Mouse (Mus musculus) spleen, adult 2 months (tissue): ENCODE measurements around the gene Gpc5. TPM values are rescaled to one million over a fixed set of nuclear protein-coding genes. Genes with fewer than 3 reads are reported as not detected.

ENCODE experiments used
- DNase-seq, 2 experiments: peaks; one replicate each; pipeline versions ENCODE4 v3.0.0 to v3.0.0-alpha.2; 2012 to 2021; ENCODE audit warnings: low spot score in 2 of 2, low read depth in 1 of 2
- H3K27ac ChIP-seq: fragments of 200-500 bp; 2 replicates; pipeline ENCODE4 v1.5.1; 2012; ENCODE audit warnings: low read length, inconsistent platforms; ENCODE audit not compliant: insufficient read depth
- H3K27me3 ChIP-seq: fragments of 200-500 bp; 2 replicates; pipeline ENCODE4 v1.6.1; 2012; ENCODE audit warnings: mild to moderate bottlenecking, moderate library complexity, low read length, inconsistent platforms; ENCODE audit not compliant: control insufficient read depth, insufficient read depth
- H3K36me3 ChIP-seq: fragments of 200-500 bp; 2 replicates; pipeline ENCODE4 v1.6.1; 2012; ENCODE audit warnings: mild to moderate bottlenecking, low read length, inconsistent platforms; ENCODE audit not compliant: control insufficient read depth, insufficient read depth
- H3K4me1 ChIP-seq: fragments of 200-500 bp; 2 replicates; pipeline ENCODE4 v1.6.1; 2011; ENCODE audit warnings: inconsistent platforms; ENCODE audit not compliant: control insufficient read depth, insufficient read depth, insufficient read length
- H3K4me3 ChIP-seq: fragments of 200-500 bp; 2 replicates; pipeline ENCODE4 v1.5.1; 2011; ENCODE audit warnings: mild to moderate bottlenecking, inconsistent platforms; ENCODE audit not compliant: insufficient read depth, insufficient read length; ENCODE audit errors: extremely low read depth
- CTCF ChIP-seq: fragments of 200-500 bp; IDR thresholded peaks from 2 replicates; pipeline ENCODE4 v1.5.1; 2011; ENCODE audit warnings: mild to moderate bottlenecking, inconsistent platforms; ENCODE audit not compliant: insufficient read depth, insufficient read length, insufficient replicate concordance; ENCODE audit errors: extremely low read depth
- POLR2A ChIP-seq: fragments of 200-500 bp; IDR thresholded peaks from 2 replicates; pipeline ENCODE4 v1.6.1; 2011; ENCODE audit warnings: low read depth, low read length, inconsistent platforms
- WGBS: fragments of 180-500 bp; shearing (Covaris S2); methylation state at CpG from one replicate; pipeline ENCODE4 v1.1.7; 2018; 5-methylcytosine and 5-hydroxymethylcytosine counted together
- polyA plus RNA-seq: library from polyadenylated mRNA; depleted of rRNA; stranded (reverse); fragments of >200 nt; gene quantifications from 2 replicates; pipeline ENCODE4 v1.2.3, GENCODE M21; 2012

Gpc5 gene
- polyA plus RNA-seq, 1 experiment, result not detected

- DNase-seq, result no peak
- H3K36me3 ChIP-seq, result no peaks in the 10 kb centered on the region
- H3K27ac ChIP-seq, result no peak overlapping the region
- no peak for TF ChIP-seq CTCF
- no peak for TF ChIP-seq POLR2A
- H3K27me3 ChIP-seq, result no peaks in the 10 kb centered on the region
- 58% methylated on average over 5 of the region's 5 CpGs for WGBS
- no peak overlapping the region for H3K4me3 ChIP-seq
- no peaks in the 10 kb centered on the region for H3K4me1 ChIP-seq
Measured at GRCm38 (mm10) chr14:116209045-116209444, 1117.0 kb downstream of the Gpc5 start.

- no peak overlapping the region for H3K4me3 ChIP-seq
- no peaks in the 10 kb centered on the region for H3K27me3 ChIP-seq
- H3K36me3 ChIP-seq, result no peaks in the 10 kb centered on the region
- DNase-seq, result peak in 1 of 2 experiments; percentile 9
- H3K27ac ChIP-seq, result no peak overlapping the region
- 61% methylated on average over 6 of the region's 6 CpGs for WGBS
- no peaks in the 10 kb centered on the region for H3K4me1 ChIP-seq
- TF ChIP-seq CTCF (no peak), POLR2A (no peak)
Measured at GRCm38 (mm10) chr14:116210304-116210703, 1118.3 kb downstream of the Gpc5 start.

GRCm38 (mm10) chr14:116212029-116212428 lies 1120.0 kb downstream of the Gpc5 start:
- no peaks in the 10 kb centered on the region for H3K4me1 ChIP-seq
- no peak overlapping the region for H3K27ac ChIP-seq
- no peak overlapping the region for H3K4me3 ChIP-seq
- no peaks in the 10 kb centered on the region for H3K36me3 ChIP-seq
- no peak for DNase-seq
- no peak for TF ChIP-seq CTCF
- no peak for TF ChIP-seq POLR2A
- H3K27me3 ChIP-seq, result no peaks in the 10 kb centered on the region

- H3K27ac ChIP-seq, result no peak overlapping the region
- H3K4me1 ChIP-seq, result no peaks in the 10 kb centered on the region
- H3K36me3 ChIP-seq, result no peaks in the 10 kb centered on the region
- DNase-seq, result no peak
- TF ChIP-seq CTCF, result no peak
- TF ChIP-seq POLR2A, result no peak
- H3K4me3 ChIP-seq, result no peak overlapping the region
- 98% methylated on average over 1 of the region's 1 CpGs for WGBS
- no peaks in the 10 kb centered on the region for H3K27me3 ChIP-seq
Measured at GRCm38 (mm10) chr14:116258126-116258525, 1166.1 kb downstream of the Gpc5 start.

GRCm38 (mm10) chr14:116308541-116308940 lies 1216.5 kb downstream of the Gpc5 start:
- no peaks in the 10 kb centered on the region for H3K4me1 ChIP-seq
- no peak for TF ChIP-seq POLR2A
- TF ChIP-seq CTCF, result no peak
- H3K27ac ChIP-seq, result no peak overlapping the region
- DNase-seq, result no peak
- H3K4me3 ChIP-seq, result no peak overlapping the region
- WGBS, result 80% methylated on average over 2 of the region's 2 CpGs
- H3K27me3 ChIP-seq, result no peaks in the 10 kb centered on the region
- H3K36me3 ChIP-seq, result no peaks in the 10 kb centered on the region

GRCm38 (mm10) chr14:116317491-116317890 lies 1225.5 kb downstream of the Gpc5 start:
- Histone ChIP-seq H3K4me1 (no peaks in the 10 kb centered on the region), H3K27ac (no peak overlapping the region), H3K4me3 (no peak overlapping the region), H3K27me3 (no peaks in the 10 kb centered on the region), H3K36me3 (no peaks in the 10 kb centered on the region)
- no peak for DNase-seq
- TF ChIP-seq POLR2A, result no peak
- TF ChIP-seq CTCF, result no peak

- H3K4me3 ChIP-seq, result no peak overlapping the region
- no peaks in the 10 kb centered on the region for H3K36me3 ChIP-seq
- H3K27me3 ChIP-seq, result no peaks in the 10 kb centered on the region
- no peak overlapping the region for H3K27ac ChIP-seq
- 91% methylated on average over 4 of the region's 4 CpGs for WGBS
- no peak for DNase-seq
- TF ChIP-seq POLR2A, result no peak
- TF ChIP-seq CTCF, result no peak
- no peaks in the 10 kb centered on the region for H3K4me1 ChIP-seq
Measured at GRCm38 (mm10) chr14:116336182-116336581, 1244.2 kb downstream of the Gpc5 start.

GRCm38 (mm10) chr14:116338395-116338794 lies 1246.4 kb downstream of the Gpc5 start:
- H3K27ac ChIP-seq, result no peak overlapping the region
- no peaks in the 10 kb centered on the region for H3K4me1 ChIP-seq
- TF ChIP-seq POLR2A (no peak), CTCF (no peak)
- H3K4me3 ChIP-seq, result no peak overlapping the region
- WGBS, result 80% methylated on average over 3 of the region's 3 CpGs
- no peaks in the 10 kb centered on the region for H3K36me3 ChIP-seq
- no peak for DNase-seq
- no peaks in the 10 kb centered on the region for H3K27me3 ChIP-seq
